Mouse (Mus musculus): ENCODE results near the gene Tspan11. TPM values are rescaled to one million over a fixed set of nuclear protein-coding genes. Genes with fewer than 3 reads are reported as not detected.

The Tspan11 gene
- total RNA-seq (2023): not detected

DNA sequence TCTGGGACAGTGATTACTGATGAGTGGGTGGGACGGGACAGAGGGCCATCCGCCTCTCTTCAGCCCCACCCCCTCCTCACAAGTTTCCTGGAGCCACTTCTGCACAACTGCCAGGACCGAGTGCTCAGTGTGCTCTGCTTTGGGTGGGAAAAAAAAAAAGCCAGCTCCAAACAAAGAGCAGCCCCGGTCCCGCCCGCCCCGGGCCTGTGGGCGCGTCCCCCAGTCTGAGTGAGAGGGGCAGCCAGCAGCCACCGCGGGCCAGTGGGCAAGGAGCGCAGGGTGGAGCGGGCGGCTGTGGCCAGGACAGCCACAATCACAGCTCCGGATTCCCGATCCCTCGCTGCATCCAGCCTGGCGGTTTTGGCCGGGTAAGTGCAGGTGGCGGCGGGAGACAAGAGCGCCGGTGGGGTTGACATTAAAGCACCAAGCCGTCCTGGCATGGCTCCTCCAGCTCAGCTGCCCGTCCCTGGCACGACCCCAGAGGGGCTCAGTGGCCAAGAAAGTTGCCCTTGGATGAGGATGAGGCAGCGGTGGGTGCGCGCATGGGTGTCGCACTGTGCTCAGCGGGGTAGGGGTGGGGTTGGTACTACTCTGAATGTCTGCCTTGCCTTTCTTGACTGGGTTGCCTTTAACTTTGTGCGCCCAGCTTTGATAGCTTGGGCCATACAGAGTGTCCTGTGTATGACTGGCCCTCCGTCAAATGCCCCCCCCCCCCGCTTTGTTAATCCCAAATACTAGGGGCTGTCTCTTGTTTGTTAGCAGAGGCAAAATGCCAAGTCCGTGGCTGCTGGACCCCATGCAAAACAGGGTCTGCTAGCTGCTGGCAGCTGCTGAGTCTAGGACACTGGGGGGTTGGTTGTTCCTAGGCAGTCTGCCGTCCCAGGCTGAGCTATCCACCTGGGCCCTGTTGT lies at the start of gene Tspan11:
Tspan11 (plus strand) TSS at position 79 of the 911 bp plus-strand sequence.

Other genes with a start within 250 kb of the Tspan11 start
- not detected for gene Prmt8, start 118.1 kb upstream of the Tspan11 start, total RNA-seq (2023)

All from neutrophil, adult 59 days (primary cell).